19 mouse cellular contexts compared by ENCODE assay signal in genomic region chr4:93494319-93494718, GRCm38 (mm10).
DNase-seq lines count a peak whose midpoint lies in the region; ATAC-seq and TF ChIP-seq lines count a peak whose summit lies in the region.
"Had no signal": no experiment of that assay in that cellular context is flagged by ENCODE, and none has a peak within 500 bp of the region (broad histone marks: within the 10 kb centered on the region; RNA-seq: fewer than 3 reads in every experiment).

No protein-coding gene starts in this region.

- H3K4me1 ChIP-seq in intestine, postnatal 0 days (replicated peaks; ENCODE audit: control insufficient read depth, insufficient read depth, low read length), result no peaks in the 10 kb centered on the region
- H3K4me1 ChIP-seq: embryonic facial prominence, embryonic 10.5 days; embryonic facial prominence, embryonic 12.5 days; forebrain, embryonic 13.5 days; forebrain, embryonic 15.5 days had no signal

- no peak for DNase-seq in layer of hippocampus, adult 9-10 months (ENCODE audit: low spot score)
- DNase-seq: adrenal gland, adult 2 months; adrenal gland, postnatal 10 days; adrenal gland, postnatal 25 days; cerebellum, adult 11 months; cerebellum, adult 18-20 months; cerebellum, adult 8-10 months; cerebellum, adult 9-11 months; cerebellum, postnatal 14 days; cerebellum, postnatal 36 days; forebrain, postnatal 0 days had no signal

- H3K36me3 ChIP-seq in intestine, postnatal 0 days (ENCODE audit: control insufficient read depth, insufficient read depth), result no peaks in the 10 kb centered on the region
- H3K36me3 ChIP-seq: embryonic facial prominence, embryonic 10.5 days; embryonic facial prominence, embryonic 12.5 days; forebrain, embryonic 15.5 days had no signal

- H3K9me3 ChIP-seq in intestine, postnatal 0 days (ENCODE audit: control insufficient read depth), result no peaks in the 10 kb centered on the region
- H3K9me3 ChIP-seq: embryonic facial prominence, embryonic 10.5 days; embryonic facial prominence, embryonic 12.5 days; forebrain, embryonic 13.5 days; forebrain, embryonic 15.5 days had no signal

- H3K27ac ChIP-seq in intestine, postnatal 0 days (ENCODE audit: low read depth, low read length), result no peak overlapping the region
- H3K27ac ChIP-seq: embryonic facial prominence, embryonic 10.5 days; embryonic facial prominence, embryonic 12.5 days; forebrain, embryonic 13.5 days; forebrain, embryonic 15.5 days had no signal

- no peak for TF ChIP-seq CTCF in intestine, postnatal 0 days (IDR thresholded peaks at IDR 0.05; ENCODE audit: low read depth)

- WGBS in intestine, postnatal 0 days, result 90% methylated on average over 4 of the region's 4 CpGs

- H3K4me2 ChIP-seq in intestine, postnatal 0 days (replicated peaks; ENCODE audit: low read depth), result no peak overlapping the region
- H3K4me2 ChIP-seq: embryonic facial prominence, embryonic 12.5 days; forebrain, embryonic 13.5 days; forebrain, embryonic 15.5 days had no signal

- no peak overlapping the region for H3K4me3 ChIP-seq in intestine, postnatal 0 days (ENCODE audit: low read depth, low read length)
- H3K4me3 ChIP-seq: embryonic facial prominence, embryonic 10.5 days; embryonic facial prominence, embryonic 12.5 days; forebrain, embryonic 13.5 days; forebrain, embryonic 15.5 days had no signal

- no peak overlapping the region for H3K9ac ChIP-seq in intestine, postnatal 0 days (ENCODE audit: low read depth, low read length)
- H3K9ac ChIP-seq: embryonic facial prominence, embryonic 12.5 days; forebrain, embryonic 13.5 days; forebrain, embryonic 15.5 days; forebrain, postnatal 0 days had no signal

- H3K27me3 ChIP-seq in intestine, postnatal 0 days (replicated peaks; ENCODE audit: control insufficient read depth, insufficient read depth, low read length), result no peaks in the 10 kb centered on the region
- H3K27me3 ChIP-seq: embryonic facial prominence, embryonic 12.5 days; forebrain, embryonic 13.5 days; forebrain, embryonic 15.5 days had no signal

- 0 out of 2 replicates have a peak, but pooled peaks have one; percentile 19 for ATAC-seq in common myeloid progenitor, adult 5-6 weeks (replicated peaks; ENCODE audit: low read depth, poor library complexity, severe bottlenecking)
- peak; percentile 73 for ATAC-seq in granulocyte monocyte progenitor cell, adult 5-6 weeks (replicated peaks; ENCODE audit: poor library complexity, severe bottlenecking)
- ATAC-seq in megakaryocyte progenitor cell, adult 5-6 weeks (replicated peaks; ENCODE audit: poor library complexity), result peak; percentile 49
- ATAC-seq in intestine, postnatal 0 days, result no peak
- ATAC-seq: forebrain, embryonic 13.5 days; forebrain, embryonic 15.5 days; forebrain, postnatal 0 days had no signal
